Mouse (Mus musculus) ES-E14 (cell line): ENCODE measurements around the gene E030018B13Rik. TPM values are rescaled to one million over a fixed set of nuclear protein-coding genes. Genes with fewer than 3 reads are reported as not detected.

Source experiments
- DNase-seq: peaks from one replicate; pipeline ENCODE4 v3.0.0-alpha.2; 2013; ENCODE audit warnings: low read depth, low spot score
- H3K27ac ChIP-seq: 2 replicates; pipeline ENCODE4 v1.5.1; 2012; ENCODE audit warnings: low read depth, mild to moderate bottlenecking, low read length, moderate library complexity, mixed read lengths; ENCODE audit not compliant: poor library complexity, insufficient read depth, severe bottlenecking
- H3K36me3 ChIP-seq: 2 replicates; pipeline ENCODE4 v1.6.1; 2012; ENCODE audit warnings: mild to moderate bottlenecking, low read length, moderate library complexity, mixed read lengths; ENCODE audit not compliant: control insufficient read depth, poor library complexity, insufficient read depth, severe bottlenecking
- H3K4me1 ChIP-seq, 2 experiments: fragments of 150-350 bp in 1 of 2; sonication (generic) in 1 of 2; 2 replicates each; pipeline ENCODE4 v1.6.1; 2012; ENCODE audit warnings: low read length in 2 of 2, mild to moderate bottlenecking in 1 of 2, mixed read lengths in 1 of 2; ENCODE audit not compliant: control insufficient read depth in 2 of 2, insufficient read depth in 2 of 2, poor library complexity in 1 of 2
- H3K4me3 ChIP-seq, 2 experiments: fragments of 150-350 bp in 1 of 2; sonication (generic) in 1 of 2; 2 replicates each; pipeline ENCODE4 v1.5.1; 2012; ENCODE audit warnings: low read length in 2 of 2, low read depth in 1 of 2, mild to moderate bottlenecking in 1 of 2, mixed read lengths in 1 of 2; ENCODE audit not compliant: insufficient read depth in 1 of 2, poor library complexity in 1 of 2, severe bottlenecking in 1 of 2
- H3K9ac ChIP-seq: 2 replicates; pipeline ENCODE4 v1.6.1; 2012; ENCODE audit warnings: low read depth, mild to moderate bottlenecking, low read length, mixed read lengths; ENCODE audit not compliant: poor library complexity, insufficient read depth, severe bottlenecking
- H3K9me3 ChIP-seq: fragments of 150-350 bp; sonication (generic); 2 replicates; pipeline ENCODE4 v1.6.1; 2012; ENCODE audit warnings: low read depth, mild to moderate bottlenecking, low read length; ENCODE audit not compliant: control insufficient read depth, insufficient read depth
- CHD2 ChIP-seq: IDR thresholded peaks from 2 replicates; pipeline ENCODE4 v1.6.1; 2014; ENCODE audit warnings: mild to moderate bottlenecking, low read depth, low read length, inconsistent platforms
- HCFC1 ChIP-seq: IDR thresholded peaks from 2 replicates; pipeline ENCODE4 v1.6.1; 2012; ENCODE audit warnings: low read length, inconsistent platforms, borderline replicate concordance; ENCODE audit not compliant: insufficient read depth
- MAFK ChIP-seq: IDR thresholded peaks from 2 replicates; pipeline ENCODE4 v1.6.1; 2014; ENCODE audit warnings: mild to moderate bottlenecking, low read depth, low read length, inconsistent platforms; ENCODE audit not compliant: insufficient read depth
- ZC3H11A ChIP-seq: IDR thresholded peaks from 2 replicates; pipeline ENCODE4 v1.6.1; 2012; ENCODE audit warnings: low read depth, mild to moderate bottlenecking, inconsistent platforms, low read length, borderline replicate concordance
- ZNF384 ChIP-seq: IDR thresholded peaks from 2 replicates; pipeline ENCODE4 v1.6.1; 2012; ENCODE audit warnings: low read depth, low read length, inconsistent platforms
- in situ Hi-C, 2 experiments: fragments of 600-800 bp; cut with MboI; formaldehyde crosslinking; loops; one replicate each; pipeline ENCODE4 v1.15.1; 2025; ENCODE audit warnings: low sequenced_read_pairs in 2 of 2, inconsistent platforms in 1 of 2; ENCODE audit not compliant: unreplicated experiment in 2 of 2
- total RNA-seq: library from RNA; depleted of rRNA; stranded (reverse); fragments of 300-350 nt; gene quantifications from 2 replicates; pipeline ENCODE4 v1.2.3, GENCODE M21; 2012

Gene E030018B13Rik
- total RNA-seq, 1 experiment, result not detected

DNA sequence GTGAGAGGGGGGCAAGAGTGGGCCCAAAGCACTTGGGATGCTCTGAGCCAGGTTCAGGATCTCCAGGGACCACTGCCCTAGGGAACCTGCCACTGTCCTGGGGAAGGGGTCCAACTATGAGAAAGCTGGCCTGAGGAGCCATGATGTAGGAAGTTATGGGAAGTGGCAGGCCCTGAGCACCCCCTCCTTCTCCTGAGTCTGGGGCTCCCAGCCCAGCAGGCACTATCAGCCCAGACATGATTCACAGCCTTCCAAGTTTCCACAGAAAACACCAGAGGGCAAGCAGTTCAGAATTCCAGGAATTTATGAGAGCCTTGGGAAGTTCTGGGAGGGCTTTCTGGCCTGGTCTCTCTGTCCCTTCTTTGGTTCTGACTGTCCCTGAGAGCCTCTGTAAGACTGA lies 41.0 kb upstream of the E030018B13Rik start:
- H3K9ac ChIP-seq, result no peak overlapping the region
- in situ Hi-C loops, result no loop called here
- no peak overlapping the region for H3K4me3 ChIP-seq
- H3K36me3 ChIP-seq, result no peaks in the 10 kb centered on the region
- no peaks in the 10 kb centered on the region for H3K9me3 ChIP-seq
- DNase-seq, result no peak
- TF ChIP-seq HCFC1 (no peak), MAFK (no peak), ZC3H11A (no peak), CHD2 (no peak), ZNF384 (no peak)
- 0 out of 4 replicates have a peak, but pooled peaks cover 0 to 3% of the 10 kb centered on the region in 2 experiments for H3K4me1 ChIP-seq
- no peak overlapping the region for H3K27ac ChIP-seq

- Histone ChIP-seq H3K27ac (no peak overlapping the region), H3K9me3 (no peaks in the 10 kb centered on the region), H3K4me1 (0 out of 4 replicates have a peak, but pooled peaks cover 0 to 3% of the 10 kb centered on the region in 2 experiments), H3K4me3 (no peak overlapping the region), H3K9ac (no peak overlapping the region), H3K36me3 (no peaks in the 10 kb centered on the region)
- TF ChIP-seq MAFK (no peak), CHD2 (no peak), ZNF384 (no peak), HCFC1 (no peak), ZC3H11A (no peak)
- in situ Hi-C loops, result no loop called here
- no peak for DNase-seq
Observed at GRCm38 (mm10) chr7:63876640-63877039, 40.0 kb upstream of the E030018B13Rik start.

- no peak overlapping the region for H3K9ac ChIP-seq
- no peak overlapping the region for H3K4me3 ChIP-seq
- H3K4me1 ChIP-seq, result 0 out of 4 replicates have a peak, but pooled peaks cover 0 to 3% of the 10 kb centered on the region in 2 experiments
- no peak overlapping the region for H3K27ac ChIP-seq
- no peaks in the 10 kb centered on the region for H3K9me3 ChIP-seq
- TF ChIP-seq MAFK (no peak), ZC3H11A (no peak)
- no peaks in the 10 kb centered on the region for H3K36me3 ChIP-seq
- no peak for DNase-seq
- in situ Hi-C loops, result no loop called here
Observed at GRCm38 (mm10) chr7:63877610-63878009, 39.0 kb upstream of the E030018B13Rik start.

DNA sequence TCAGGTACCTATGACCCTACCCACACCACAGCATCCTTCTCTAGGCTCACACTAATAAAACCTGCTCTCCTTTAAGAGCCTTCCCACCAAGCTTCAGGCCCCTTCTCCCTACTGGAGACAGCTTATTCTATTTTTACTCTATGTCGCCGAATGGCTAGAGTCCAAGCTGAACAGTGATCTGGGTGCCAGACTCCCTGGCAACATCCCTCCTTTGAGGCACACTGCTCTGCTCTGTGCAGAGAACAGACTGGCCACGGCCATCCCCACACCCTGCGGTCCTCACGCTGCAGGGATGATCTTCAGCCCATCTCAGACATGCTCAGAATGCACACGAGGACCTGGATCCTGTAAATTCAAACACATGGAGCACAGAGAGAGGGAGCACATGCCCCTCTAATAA lies 37.1 kb upstream of the E030018B13Rik start:
- TF ChIP-seq HCFC1, result no peak
- TF ChIP-seq ZNF384, result no peak
- TF ChIP-seq CHD2, result no peak
- TF ChIP-seq MAFK, result no peak
- TF ChIP-seq ZC3H11A, result no peak
- in situ Hi-C loops, result no loop called here
- H3K9ac ChIP-seq, result no peak overlapping the region
- no peaks in the 10 kb centered on the region for H3K4me1 ChIP-seq
- H3K27ac ChIP-seq, result no peak overlapping the region
- H3K9me3 ChIP-seq, result no peaks in the 10 kb centered on the region
- no peak overlapping the region for H3K4me3 ChIP-seq
- DNase-seq, result no peak
- no peaks in the 10 kb centered on the region for H3K36me3 ChIP-seq

DNA sequence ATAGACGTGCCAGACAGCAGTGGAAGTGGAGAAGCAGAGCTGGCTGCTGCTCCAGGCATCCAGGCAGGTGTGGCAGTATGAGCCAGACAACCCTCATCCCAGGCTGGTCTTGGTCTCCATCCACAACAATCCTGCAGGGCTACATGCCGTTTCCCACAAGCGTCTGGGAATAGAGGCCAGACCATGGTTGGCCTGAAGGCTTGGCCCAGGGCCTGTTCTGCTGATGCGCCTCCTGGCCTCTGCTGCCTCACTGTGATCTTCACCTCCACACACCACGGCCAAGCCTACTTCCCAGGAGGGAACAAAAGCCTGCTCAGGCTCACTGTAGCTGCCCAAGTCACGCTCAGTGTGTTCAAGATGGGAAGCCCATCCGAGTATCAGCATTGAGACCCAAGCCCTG lies 33.9 kb upstream of the E030018B13Rik start:
- no peak overlapping the region for H3K27ac ChIP-seq
- H3K9me3 ChIP-seq, result no peaks in the 10 kb centered on the region
- no peak for DNase-seq
- peaks cover 3 to 8% of the 10 kb centered on the region in 2 experiments; a peak in 3 of 4 replicates for H3K4me1 ChIP-seq
- H3K9ac ChIP-seq, result no peak overlapping the region
- no peak overlapping the region for H3K4me3 ChIP-seq
- no peaks in the 10 kb centered on the region for H3K36me3 ChIP-seq
- TF ChIP-seq CHD2 (no peak), ZNF384 (no peak), ZC3H11A (no peak), HCFC1 (no peak), MAFK (no peak)
- in situ Hi-C loops, result no loop called here
